Mouse (Mus musculus): Measurements from ENCODE around the gene Slfn2. TPM values are rescaled to one million over a fixed set of nuclear protein-coding genes. Genes with fewer than 3 reads are reported as not detected.

The Slfn2 gene
- polyA plus RNA-seq, 1 experiment from 2014 or later: 1.6 TPM

DNA sequence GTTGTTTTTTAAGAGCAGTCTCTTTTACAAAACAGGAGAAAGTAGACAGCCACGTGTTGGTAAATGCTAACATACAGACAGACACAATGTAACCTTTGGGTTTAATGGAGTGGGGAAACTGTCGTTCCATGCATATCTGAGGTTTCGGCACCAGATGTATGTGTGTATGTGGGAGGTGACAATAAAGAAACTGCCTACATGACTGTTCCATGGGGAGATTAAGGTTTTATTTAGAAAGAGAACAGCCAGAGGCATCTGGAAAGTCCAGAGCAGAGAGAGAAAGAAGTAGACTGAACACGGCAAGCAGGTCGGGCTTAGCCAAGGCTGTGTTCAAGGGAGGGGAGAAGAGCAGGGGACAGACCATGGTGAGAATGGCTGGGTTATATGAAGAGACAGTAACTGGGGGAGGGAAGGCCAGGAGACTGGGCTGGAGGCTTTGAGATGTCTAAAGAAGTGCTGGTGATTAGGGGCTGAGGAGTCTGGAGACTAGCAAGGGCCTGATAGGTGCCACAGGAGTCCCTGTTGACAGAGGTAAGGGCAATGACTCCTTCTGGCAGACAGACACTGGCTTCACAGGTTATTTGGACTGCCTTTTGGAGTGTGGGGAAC, 4.4 kb upstream of the Slfn2 start:
- H3K9ac ChIP-seq: no peak overlapping the region
- no peaks in the 10 kb centered on the region for H3K4me1 ChIP-seq
- no peak overlapping the region for H3K4me3 ChIP-seq
- 83% methylated on average over 5 of the region's 5 CpGs for WGBS
- H3K27ac ChIP-seq: no peak overlapping the region
- ATAC-seq (ENCODE audit: low FRiP score, low read depth): no peak
- H3K4me2 ChIP-seq (replicated peaks): no peak overlapping the region
- no peaks in the 10 kb centered on the region for H3K27me3 ChIP-seq (replicated peaks)
- no peaks in the 10 kb centered on the region for H3K9me3 ChIP-seq
- H3K36me3 ChIP-seq: no peaks in the 10 kb centered on the region

- Histone ChIP-seq H3K9me3 (no peaks in the 10 kb centered on the region), H3K27ac (no peak overlapping the region), H3K4me3 (no peak overlapping the region), H3K9ac (no peak overlapping the region), H3K4me1 (no peaks in the 10 kb centered on the region), H3K4me2 (replicated peaks) (no peak overlapping the region), H3K36me3 (no peaks in the 10 kb centered on the region), H3K27me3 (replicated peaks) (no peaks in the 10 kb centered on the region)
- WGBS: 86% methylated on average over 7 of the region's 7 CpGs
- ATAC-seq (ENCODE audit: low FRiP score, low read depth): no peak
Measured at GRCm38 (mm10) chr11:83061806-83062205, 3.1 kb upstream of the Slfn2 start.

- H3K4me3 ChIP-seq: no peak overlapping the region
- no peak overlapping the region for H3K27ac ChIP-seq
- no peaks in the 10 kb centered on the region for H3K9me3 ChIP-seq
- no peak overlapping the region for H3K9ac ChIP-seq
- WGBS: 83% methylated on average over 4 of the region's 4 CpGs
- H3K27me3 ChIP-seq (replicated peaks): no peaks in the 10 kb centered on the region
- H3K4me1 ChIP-seq: no peaks in the 10 kb centered on the region
- H3K36me3 ChIP-seq: no peaks in the 10 kb centered on the region
- H3K4me2 ChIP-seq (replicated peaks): no peak overlapping the region
- no peak for ATAC-seq (ENCODE audit: low FRiP score, low read depth)
Measured at GRCm38 (mm10) chr11:83063126-83063525, 1.8 kb upstream of the Slfn2 start.

- no peak overlapping the region for H3K9ac ChIP-seq
- no peak overlapping the region for H3K27ac ChIP-seq
- no peaks in the 10 kb centered on the region for H3K9me3 ChIP-seq
- no peak overlapping the region for H3K4me3 ChIP-seq
- H3K4me1 ChIP-seq: no peaks in the 10 kb centered on the region
- H3K36me3 ChIP-seq: no peaks in the 10 kb centered on the region
- H3K27me3 ChIP-seq (replicated peaks): no peaks in the 10 kb centered on the region
- no peak for ATAC-seq (ENCODE audit: low FRiP score, low read depth)
- no peak overlapping the region for H3K4me2 ChIP-seq (replicated peaks)
- WGBS: 73% methylated on average over 3 of the region's 3 CpGs
Measured at GRCm38 (mm10) chr11:83063941-83064349, 967 bp upstream of the Slfn2 start.

GRCm38 (mm10) chr11:83065441-83066344, 781 bp downstream of the Slfn2 start:
- ATAC-seq (ENCODE audit: low FRiP score, low read depth): no peak

DNA sequence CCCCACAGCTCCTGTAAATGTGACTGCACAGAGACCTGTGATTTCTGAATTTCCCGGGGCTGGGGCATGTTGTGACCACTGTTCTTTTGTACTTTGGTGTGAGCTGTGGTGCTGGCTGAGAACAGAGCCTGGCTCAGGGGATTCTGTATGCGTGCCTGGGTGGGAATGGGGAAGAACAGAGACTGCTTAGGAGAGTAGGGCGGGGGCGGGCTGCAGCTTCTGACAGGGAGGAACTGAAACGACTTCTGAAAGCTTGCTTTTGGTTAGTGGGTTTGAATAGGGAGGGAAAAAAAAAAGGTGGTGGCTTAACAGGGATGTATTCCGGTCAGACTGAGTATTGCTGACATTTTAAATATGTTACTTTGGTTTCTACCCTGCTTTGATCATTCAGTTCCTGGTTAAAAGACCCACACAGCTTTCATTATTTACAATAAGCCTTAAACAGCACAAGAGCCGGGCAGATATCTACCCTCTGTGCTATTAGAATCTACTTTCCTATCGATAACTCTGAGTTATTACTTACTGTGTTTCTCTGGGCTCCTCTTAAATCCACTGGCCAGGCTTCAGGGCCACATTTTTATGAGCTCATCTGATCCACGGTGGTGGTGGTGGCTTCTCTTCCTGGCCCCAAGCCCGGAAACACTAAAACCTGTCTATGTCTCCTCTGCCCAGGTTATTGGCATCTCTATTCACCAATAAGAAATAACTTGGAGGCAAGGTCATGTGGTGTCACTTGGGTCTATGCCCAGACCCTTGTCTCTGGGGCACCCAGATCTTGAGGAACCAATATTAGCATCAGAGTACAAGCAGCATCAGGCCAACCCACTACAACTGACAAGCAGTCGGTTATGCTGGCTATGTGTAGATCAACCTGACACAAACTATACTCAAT, 2.0 kb downstream of the Slfn2 start:
- H3K36me3 ChIP-seq: no peaks in the 10 kb centered on the region
- H3K9me3 ChIP-seq: no peaks in the 10 kb centered on the region
- no peak overlapping the region for H3K9ac ChIP-seq
- WGBS: 54% methylated on average over 11 of the region's 11 CpGs
- H3K27ac ChIP-seq: no peak overlapping the region
- H3K4me2 ChIP-seq (replicated peaks): no peak overlapping the region
- ATAC-seq (ENCODE audit: low FRiP score, low read depth): no peak
- no peaks in the 10 kb centered on the region for H3K4me1 ChIP-seq
- H3K4me3 ChIP-seq: no peak overlapping the region
- H3K27me3 ChIP-seq (replicated peaks): no peaks in the 10 kb centered on the region

More at GRCm38 (mm10) chr11:83065441-83066344, 781 bp downstream of the Slfn2 start:
- Histone ChIP-seq H3K9me3 (no peaks in the 10 kb centered on the region), H3K4me1 (no peaks in the 10 kb centered on the region), H3K9ac (no peak overlapping the region), H3K27me3 (replicated peaks) (no peaks in the 10 kb centered on the region), H3K27ac (no peak overlapping the region), H3K36me3 (no peaks in the 10 kb centered on the region), H3K4me3 (no peak overlapping the region), H3K4me2 (replicated peaks) (no peak overlapping the region)
- 44% methylated on average over 6 of the region's 6 CpGs for WGBS

- no peak overlapping the region for H3K27ac ChIP-seq
- H3K4me3 ChIP-seq: no peak overlapping the region
- no peak overlapping the region for H3K4me2 ChIP-seq (replicated peaks)
- H3K4me1 ChIP-seq: no peaks in the 10 kb centered on the region
- H3K27me3 ChIP-seq (replicated peaks): no peaks in the 10 kb centered on the region
- ATAC-seq (ENCODE audit: low FRiP score, low read depth): no peak
- H3K9me3 ChIP-seq: no peaks in the 10 kb centered on the region
- no peak overlapping the region for H3K9ac ChIP-seq
- H3K36me3 ChIP-seq: no peaks in the 10 kb centered on the region
- 74% methylated on average over 4 of the region's 4 CpGs for WGBS
Measured at GRCm38 (mm10) chr11:83067982-83068694, 3.2 kb downstream of the Slfn2 start.

GRCm38 (mm10) chr11:83070321-83070970, 5.5 kb downstream of the Slfn2 start:
- ATAC-seq (ENCODE audit: low FRiP score, low read depth): no peak
- Histone ChIP-seq H3K36me3 (no peaks in the 10 kb centered on the region), H3K9ac (no peak overlapping the region), H3K4me3 (no peak overlapping the region), H3K4me2 (replicated peaks) (no peak overlapping the region), H3K4me1 (no peaks in the 10 kb centered on the region), H3K9me3 (no peaks in the 10 kb centered on the region), H3K27me3 (replicated peaks) (no peaks in the 10 kb centered on the region), H3K27ac (no peak overlapping the region)
- 88% methylated on average over 15 of the region's 15 CpGs for WGBS

- no peaks in the 10 kb centered on the region for H3K27me3 ChIP-seq (replicated peaks)
- no peak overlapping the region for H3K4me3 ChIP-seq
- ATAC-seq (ENCODE audit: low FRiP score, low read depth): no peak
- WGBS: 91% methylated on average over 3 of the region's 3 CpGs
- no peaks in the 10 kb centered on the region for H3K4me1 ChIP-seq
- no peak overlapping the region for H3K4me2 ChIP-seq (replicated peaks)
- no peak overlapping the region for H3K27ac ChIP-seq
- H3K9ac ChIP-seq: no peak overlapping the region
- no peaks in the 10 kb centered on the region for H3K36me3 ChIP-seq
- no peaks in the 10 kb centered on the region for H3K9me3 ChIP-seq
Measured at GRCm38 (mm10) chr11:83077714-83078422, 13.0 kb downstream of the Slfn2 start.

GRCm38 (mm10) chr11:83078423-83079140, 13.7 kb downstream of the Slfn2 start:
- no peak overlapping the region for H3K27ac ChIP-seq
- H3K4me2 ChIP-seq (replicated peaks): no peak overlapping the region
- no peak for ATAC-seq (ENCODE audit: low FRiP score, low read depth)
- H3K4me1 ChIP-seq: no peaks in the 10 kb centered on the region
- no peaks in the 10 kb centered on the region for H3K27me3 ChIP-seq (replicated peaks)
- no peaks in the 10 kb centered on the region for H3K9me3 ChIP-seq
- H3K36me3 ChIP-seq: no peaks in the 10 kb centered on the region
- H3K9ac ChIP-seq: no peak overlapping the region
- H3K4me3 ChIP-seq: no peak overlapping the region
- 90% methylated on average over 5 of the region's 5 CpGs for WGBS
